Mouse (Mus musculus) megakaryocyte, adult 5-6 weeks (primary cell): ENCODE data around the gene Pbrm1. TPM values are rescaled to one million over a fixed set of nuclear protein-coding genes. Genes with fewer than 3 reads are reported as not detected.
A peak's percentile ranks its signal among the peaks of the same experiment; 100 is the strongest.

Source experiments
- ATAC-seq: 2 replicates; pipeline ENCODE4 v1.8.0; 2016; ENCODE audit warnings: mild to moderate bottlenecking, inconsistent platforms; ENCODE audit not compliant: poor library complexity, severe bottlenecking
- total RNA-seq, 2 experiments: library from RNA; stranded (forward) in 1 of 2; stranded (reverse) in 1 of 2; fragments of 153-499, 151-499 nt in 1 of 2; fragments of 221-1000, 200-1000 nt in 1 of 2; gene quantifications; 2 replicates each; pipeline versions ENCODE4 v1.2.3 to v1.2.4; 2015 to 2017

Pbrm1 gene
- total RNA-seq, 2 experiments from 2014 or later, result 63.1 to 77.6 TPM

GRCm38 (mm10) chr14:31078597-31079208, 59.8 kb downstream of the Pbrm1 start:
- no peak for ATAC-seq

GRCm38 (mm10) chr14:31079313-31080028, 60.5 kb downstream of the Pbrm1 start:
- no peak for ATAC-seq

GRCm38 (mm10) chr14:31081147-31081546, 62.2 kb downstream of the Pbrm1 start:
- ATAC-seq, result no peak

GRCm38 (mm10) chr14:31087433-31087832, 68.5 kb downstream of the Pbrm1 start:
- no peak for ATAC-seq

GRCm38 (mm10) chr14:31088515-31088914, 69.6 kb downstream of the Pbrm1 start:
- ATAC-seq, result no peak

GRCm38 (mm10) chr14:31089918-31090317, 71.0 kb downstream of the Pbrm1 start:
- ATAC-seq, result no peak

- no peak for ATAC-seq
Measured at GRCm38 (mm10) chr14:31105156-31105555, 86.2 kb downstream of the Pbrm1 start.

GRCm38 (mm10) chr14:31110613-31111012, 91.7 kb downstream of the Pbrm1 start:
- no peak for ATAC-seq

GRCm38 (mm10) chr14:31112187-31112586, 93.2 kb downstream of the Pbrm1 start:
- no peak for ATAC-seq

GRCm38 (mm10) chr14:31114011-31114410, 95.1 kb downstream of the Pbrm1 start:
- ATAC-seq, result no peak

- no peak for ATAC-seq
Measured at GRCm38 (mm10) chr14:31115522-31115921, 96.6 kb downstream of the Pbrm1 start.

GRCm38 (mm10) chr14:31125106-31126075, 106.5 kb downstream of the Pbrm1 start:
- ATAC-seq, result 0 out of 2 replicates have a peak, but pooled peaks have one; percentile 9

- ATAC-seq, result no peak
Measured at GRCm38 (mm10) chr14:31126826-31127225, 107.9 kb downstream of the Pbrm1 start.

- peak; percentile 28 for ATAC-seq
Measured at GRCm38 (mm10) chr14:31128101-31128825, 109.3 kb downstream of the Pbrm1 start.

GRCm38 (mm10) chr14:31128826-31129219, 109.9 kb downstream of the Pbrm1 start, which contains the start of gene Smim4:
TSS of gene Smim4 (minus strand) at chr14:31128956.
- peak; percentile 84 for ATAC-seq

GRCm38 (mm10) chr14:31129326-31130235, 110.6 kb downstream of the Pbrm1 start:
- ATAC-seq, result no peak

- peak; percentile 71 for ATAC-seq
Measured at GRCm38 (mm10) chr14:31130236-31131220, 111.6 kb downstream of the Pbrm1 start, which contains the start of gene Nt5dc2. TSS of gene Nt5dc2 (plus strand) at chr14:31131053.

GRCm38 (mm10) chr14:31131272-31131821, 112.4 kb downstream of the Pbrm1 start:
- no peak for ATAC-seq
